Mouse (Mus musculus) intestine, postnatal 0 days (tissue): ENCODE measurements around the gene Rgs12. TPM values are rescaled to one million over a fixed set of nuclear protein-coding genes. Genes with fewer than 3 reads are reported as not detected.

Source experiments
- ATAC-seq: fragments of 200-750 bp; cut with Nextera tagmentation; 2 replicates; pipeline ENCODE4 v1.8.0; 2017; ENCODE audit warnings: mild to moderate bottlenecking, moderate TSS enrichment, moderate library complexity
- H3K27ac ChIP-seq: fragments of 300-500 bp; sonication (generic); 2 replicates; pipeline ENCODE4 v1.5.1; 2014; ENCODE audit warnings: mild to moderate bottlenecking, low read depth, low read length, moderate library complexity
- H3K27me3 ChIP-seq: fragments of 300-500 bp; sonication (generic); replicated peaks from 2 replicates; pipeline ENCODE4 v1.6.1; 2014; ENCODE audit warnings: low read length, mixed read lengths; ENCODE audit not compliant: control insufficient read depth, insufficient read depth
- H3K36me3 ChIP-seq: fragments of 300-500 bp; sonication (generic); 2 replicates; pipeline ENCODE4 v1.6.1; 2014; ENCODE audit warnings: mild to moderate bottlenecking, moderate library complexity; ENCODE audit not compliant: control insufficient read depth, insufficient read depth
- H3K4me1 ChIP-seq: fragments of 300-500 bp; sonication (generic); replicated peaks from 2 replicates; pipeline ENCODE4 v1.6.1; 2014; ENCODE audit warnings: antibody characterized with exemption, low read length, mixed read lengths; ENCODE audit not compliant: control insufficient read depth, insufficient read depth
- H3K4me2 ChIP-seq: fragments of 300-500 bp; sonication (generic); replicated peaks from 2 replicates; pipeline ENCODE4 v1.6.1; 2014; ENCODE audit warnings: low read depth, mild to moderate bottlenecking, moderate library complexity
- H3K4me3 ChIP-seq: fragments of 300-500 bp; sonication (generic); 2 replicates; pipeline ENCODE4 v1.5.1; 2014; ENCODE audit warnings: low read depth, low read length
- H3K9ac ChIP-seq: fragments of 300-500 bp; sonication (generic); 2 replicates; pipeline ENCODE4 v1.6.1; 2014; ENCODE audit warnings: mild to moderate bottlenecking, low read depth, low read length
- H3K9me3 ChIP-seq: fragments of 300-500 bp; sonication (generic); 2 replicates; pipeline ENCODE4 v1.6.1; 2016; ENCODE audit warnings: mixed run types; ENCODE audit not compliant: control insufficient read depth
- CTCF ChIP-seq: sonication (generic); IDR thresholded peaks from 2 replicates; pipeline ENCODE4 v1.5.1; 2016; ENCODE audit warnings: low read depth, mild to moderate bottlenecking, control low read depth, antibody characterized with exemption, moderate library complexity
- WGBS: fragments of 180-500 bp; shearing (Covaris S2); extraction: QIAGEN DNeasy Blood & Tissue Kit; methylation state at CpG from one replicate; pipeline ENCODE4 v1.1.7; 2014; 5-methylcytosine and 5-hydroxymethylcytosine counted together
- polyA plus RNA-seq: library from polyadenylated mRNA; unstranded; fragments of >200 nt; fragmentation: Nextera tagmentation; extraction: Ambion mirVana; gene quantifications from 2 replicates; pipeline ENCODE4 v1.2.1, GENCODE M21; 2015

The Rgs12 gene
- polyA plus RNA-seq, result 4.1 and 4.7 TPM in 2 replicates

DNA sequence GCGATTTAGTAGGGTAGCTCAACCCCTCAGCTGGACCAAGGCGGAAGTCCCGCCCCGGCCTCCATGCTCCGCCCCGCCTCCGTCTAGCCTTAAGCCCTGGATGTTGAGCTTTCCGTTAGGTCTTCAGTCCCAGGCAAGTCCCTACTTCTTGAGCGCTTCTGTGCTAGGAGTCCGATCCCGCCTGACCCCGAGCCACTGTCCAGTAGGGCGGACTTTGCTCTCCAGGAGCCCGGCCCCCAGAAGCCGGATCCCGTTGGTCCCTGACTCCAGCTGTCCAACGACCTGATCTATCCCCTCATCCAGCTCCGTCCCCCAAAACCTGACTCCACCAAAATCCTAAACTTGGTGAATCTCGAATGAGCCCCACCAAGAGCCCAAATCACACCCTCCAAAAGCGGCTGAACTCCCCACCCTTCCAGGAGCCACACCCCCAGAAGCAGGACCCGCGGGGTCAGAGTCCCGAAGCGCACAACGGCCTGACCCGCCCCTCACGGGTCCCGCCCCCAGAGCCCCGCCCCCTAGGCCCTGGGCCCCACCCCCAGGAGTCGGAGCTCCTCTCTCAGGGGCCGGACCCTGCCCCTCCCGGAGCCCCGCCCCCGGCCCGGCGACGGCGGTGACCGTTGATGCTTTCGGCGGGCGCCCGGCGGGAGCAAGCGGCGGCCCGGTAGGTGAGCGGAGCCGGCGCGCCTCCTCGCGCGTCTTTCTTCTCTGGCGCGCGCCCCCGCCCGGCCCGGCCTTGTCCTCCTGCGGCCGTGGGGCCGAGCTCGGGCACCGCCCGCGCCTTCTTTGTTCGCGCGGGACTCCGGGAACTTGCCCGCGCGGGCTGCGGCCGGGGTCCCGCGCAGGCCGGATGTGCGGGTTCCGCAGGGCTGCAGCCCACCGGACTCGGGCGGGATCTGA lies at the start of gene Rgs12:
Gene Rgs12, plus strand, starts transcription at position 585 of the 900 bp plus-strand sequence.
- Histone ChIP-seq H3K4me1 (no peaks in the 10 kb centered on the region), H3K27ac (peak within 1 kb of the TSS; percentile 22; the same call in 1 of the 2 replicates), H3K4me2 (peak within 1 kb of the TSS; percentile 79), H3K27me3 (no peaks in the 10 kb centered on the region; the same call in 1 of the 2 replicates), H3K36me3 (no peaks in the 10 kb centered on the region), H3K4me3 (peak within 1 kb of the TSS; percentile 65), H3K9me3 (no peaks in the 10 kb centered on the region), H3K9ac (peak within 1 kb of the TSS; percentile 62)
- under 1% methylated on average over 72 of the region's 84 CpGs for WGBS
- peak; percentile 94 for ATAC-seq
- no peak for TF ChIP-seq CTCF

DNA sequence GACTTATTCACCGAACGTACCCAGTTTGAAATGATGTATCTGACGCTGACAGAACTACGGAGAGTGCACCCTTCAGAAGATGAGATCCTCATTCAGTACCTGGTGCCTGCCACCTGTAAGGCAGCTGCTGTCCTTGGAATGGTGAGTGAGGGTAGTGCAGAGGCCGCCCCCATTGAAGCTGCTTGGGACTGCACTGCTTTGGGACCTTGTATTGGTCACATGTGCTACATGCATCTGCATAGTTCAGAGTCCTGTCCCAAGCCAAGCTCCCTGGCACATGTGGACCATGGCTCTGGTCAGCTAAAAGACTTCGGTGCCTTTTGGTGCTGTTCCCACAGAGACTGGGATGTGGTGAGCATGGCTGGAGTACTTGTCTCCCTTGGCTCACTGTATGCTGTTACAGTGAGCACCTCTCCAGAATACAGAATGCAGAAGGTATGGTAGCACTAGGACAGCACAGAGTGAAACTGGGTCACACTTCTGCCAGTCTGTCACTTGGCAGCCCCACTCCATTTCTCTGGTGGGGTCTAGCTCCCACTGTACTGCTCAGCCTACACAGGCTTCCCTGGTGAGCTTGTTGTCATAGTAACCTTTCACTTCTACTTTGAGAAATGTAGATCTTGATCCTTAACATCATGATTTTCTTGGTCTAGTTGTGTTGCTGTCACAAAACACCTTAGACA lies 49.3 kb upstream of the Rgs12 start:
- Histone ChIP-seq H3K36me3 (peaks cover 70% of the 10 kb centered on the region), H3K4me1 (no peaks in the 10 kb centered on the region), H3K27me3 (no peaks in the 10 kb centered on the region), H3K9me3 (no peaks in the 10 kb centered on the region), H3K9ac (no peak overlapping the region), H3K4me2 (no peak overlapping the region), H3K27ac (no peak overlapping the region), H3K4me3 (no peak overlapping the region)
- ATAC-seq, result no peak
- WGBS, result 95% methylated on average over 6 of the region's 6 CpGs
- TF ChIP-seq CTCF, result no peak

GRCm38 (mm10) chr5:34902371-34902770 lies 46.9 kb upstream of the Rgs12 start:
- H3K36me3 ChIP-seq, result peaks cover 77% of the 10 kb centered on the region
- no peak for ATAC-seq
- TF ChIP-seq CTCF, result no peak

GRCm38 (mm10) chr5:34902811-34903385 lies 46.3 kb upstream of the Rgs12 start:
- TF ChIP-seq CTCF, result peak; percentile 48
- Histone ChIP-seq H3K4me1 (no peaks in the 10 kb centered on the region), H3K9me3 (no peaks in the 10 kb centered on the region), H3K4me2 (no peak overlapping the region), H3K36me3 (peaks cover 78% of the 10 kb centered on the region), H3K9ac (no peak overlapping the region), H3K27me3 (no peaks in the 10 kb centered on the region), H3K4me3 (no peak overlapping the region), H3K27ac (no peak overlapping the region)
- ATAC-seq, result no peak
- WGBS, result 85% methylated on average over 5 of the region's 5 CpGs

More at GRCm38 (mm10) chr5:34902371-34902770, 46.9 kb upstream of the Rgs12 start:
- no peaks in the 10 kb centered on the region for H3K4me1 ChIP-seq
- no peak overlapping the region for H3K27ac ChIP-seq
- no peak overlapping the region for H3K9ac ChIP-seq
- no peaks in the 10 kb centered on the region for H3K9me3 ChIP-seq
- no peaks in the 10 kb centered on the region for H3K27me3 ChIP-seq
- H3K4me3 ChIP-seq, result no peak overlapping the region
- H3K4me2 ChIP-seq, result no peak overlapping the region

DNA sequence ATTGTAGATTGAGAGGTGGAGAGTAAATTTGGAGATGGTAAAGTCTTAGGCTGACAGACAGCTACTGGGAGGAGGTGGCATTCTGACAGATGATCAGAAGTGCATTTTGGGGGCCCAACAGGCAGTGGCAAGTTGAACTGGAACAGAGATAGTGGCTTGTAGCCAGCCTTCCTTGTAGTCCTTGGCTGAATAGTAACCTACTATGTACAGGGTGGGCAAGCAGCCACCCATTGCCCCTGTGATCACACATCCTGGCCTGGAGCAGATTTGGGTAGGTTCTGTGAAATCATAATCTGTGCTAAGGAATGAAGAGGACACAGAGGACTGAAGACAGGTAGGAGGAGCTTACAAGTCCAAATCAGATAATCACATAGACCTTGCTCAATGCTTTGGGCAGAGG lies 44.8 kb upstream of the Rgs12 start:
- no peak overlapping the region for H3K9ac ChIP-seq
- H3K27ac ChIP-seq, result no peak overlapping the region
- no peak for TF ChIP-seq CTCF
- peaks cover 78% of the 10 kb centered on the region for H3K36me3 ChIP-seq
- no peak overlapping the region for H3K4me3 ChIP-seq
- ATAC-seq, result no peak
- no peak overlapping the region for H3K4me2 ChIP-seq
- no peaks in the 10 kb centered on the region for H3K4me1 ChIP-seq
- no peaks in the 10 kb centered on the region for H3K9me3 ChIP-seq
- H3K27me3 ChIP-seq, result no peaks in the 10 kb centered on the region

- Histone ChIP-seq H3K4me1 (no peaks in the 10 kb centered on the region), H3K36me3 (peaks cover 58% of the 10 kb centered on the region), H3K27me3 (no peaks in the 10 kb centered on the region), H3K4me2 (no peak overlapping the region), H3K9me3 (no peaks in the 10 kb centered on the region), H3K27ac (no peak overlapping the region), H3K4me3 (no peak overlapping the region), H3K9ac (no peak overlapping the region)
- no peak for TF ChIP-seq CTCF
- 91% methylated on average over 4 of the region's 4 CpGs for WGBS
- no peak for ATAC-seq
These were observed 42.0 kb upstream of the Rgs12 start for GRCm38 (mm10) chr5:34907230-34907629.
